Mouse (Mus musculus): ENCODE measurements around the gene Kcnd3. TPM values are rescaled to one million over a fixed set of nuclear protein-coding genes. Genes with fewer than 3 reads are reported as not detected.

Kcnd3 gene
- total RNA-seq, 2 experiments from 2014 or later: 0.70 to 0.88 TPM

DNA sequence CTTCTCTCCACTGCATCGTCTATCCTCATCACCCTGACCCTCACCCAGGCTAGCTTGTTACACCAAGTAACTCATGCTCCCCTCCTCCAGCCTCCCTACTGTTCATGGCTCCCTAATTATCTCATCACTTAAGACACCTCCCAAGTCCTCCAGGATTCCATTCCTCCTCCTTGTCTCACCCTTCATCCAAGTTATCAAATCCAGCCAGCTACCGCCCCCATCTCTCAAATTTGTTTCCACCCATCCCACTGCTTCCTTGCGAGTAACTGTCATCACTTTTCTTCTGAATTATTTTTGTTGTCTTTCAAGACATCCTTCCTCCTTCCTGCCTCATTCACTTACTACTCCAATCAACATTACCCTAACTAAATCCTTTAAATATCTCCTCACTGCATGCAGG, 126.2 kb downstream of the Kcnd3 start:
- no peak for DNase-seq (ENCODE audit: low spot score in 2 of 2)

- DNase-seq (ENCODE audit: low spot score in 2 of 2): no peak
These were observed 129.0 kb downstream of the Kcnd3 start for GRCm38 (mm10) chr3:105581119-105581518.

DNA sequence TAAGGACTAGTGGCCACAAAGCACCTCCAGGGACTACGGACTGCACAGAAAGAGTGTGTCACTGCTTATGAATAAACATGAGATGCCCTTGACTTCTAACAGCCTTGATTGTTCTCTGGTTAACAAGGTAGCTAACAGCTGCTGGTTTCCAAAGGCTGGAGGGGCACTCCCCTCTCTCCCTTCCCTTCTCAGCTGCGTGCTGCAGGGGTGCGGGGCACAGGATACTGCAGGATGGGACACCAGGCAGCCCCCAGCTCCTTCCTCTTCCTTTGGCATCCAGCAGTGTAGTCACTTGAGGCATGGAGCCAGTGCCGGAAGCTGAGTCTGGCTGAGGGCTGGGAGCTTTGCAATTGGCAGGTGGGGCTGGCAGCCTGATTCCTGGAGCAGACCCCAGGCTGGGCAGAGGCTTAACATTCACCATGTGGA, 133.6 kb downstream of the Kcnd3 start:
- DNase-seq (ENCODE audit: low spot score in 2 of 2): no peak

DNA sequence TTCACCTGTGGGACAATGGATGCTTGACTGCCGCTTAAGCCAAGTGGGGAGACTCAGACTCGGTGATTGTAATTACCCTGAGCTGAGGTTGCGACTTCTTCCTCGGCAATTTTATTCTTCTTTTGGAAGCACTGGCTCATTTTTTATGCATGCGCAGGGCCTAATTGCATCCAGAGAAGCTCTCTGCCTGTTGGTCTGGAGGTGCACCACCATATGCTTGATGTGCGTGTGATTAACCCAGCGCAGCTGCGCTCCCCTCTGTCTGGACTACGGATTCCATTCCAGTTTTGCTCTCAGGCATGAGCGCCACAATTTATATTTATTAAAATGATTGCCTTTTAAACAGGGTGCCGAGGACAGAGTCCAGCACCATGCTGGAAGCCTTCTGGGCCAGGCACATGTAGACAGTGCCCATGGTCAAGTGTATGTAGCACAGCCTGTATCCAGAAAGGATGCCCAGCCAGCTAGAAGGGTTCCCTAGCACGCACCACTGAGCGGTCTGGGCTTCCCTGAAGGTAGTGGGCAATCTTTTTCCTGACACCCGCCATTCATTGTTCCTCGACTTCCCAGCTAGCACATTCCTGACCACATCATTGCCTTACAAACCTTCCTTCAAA, 138.0 kb downstream of the Kcnd3 start:
- no peak for DNase-seq (ENCODE audit: low spot score in 2 of 2)

GRCm38 (mm10) chr3:105591766-105592165, 139.6 kb downstream of the Kcnd3 start:
- DNase-seq (ENCODE audit: low spot score in 2 of 2): no peak

GRCm38 (mm10) chr3:105592246-105592645, 140.1 kb downstream of the Kcnd3 start:
- DNase-seq (ENCODE audit: low spot score in 2 of 2): no peak

DNA sequence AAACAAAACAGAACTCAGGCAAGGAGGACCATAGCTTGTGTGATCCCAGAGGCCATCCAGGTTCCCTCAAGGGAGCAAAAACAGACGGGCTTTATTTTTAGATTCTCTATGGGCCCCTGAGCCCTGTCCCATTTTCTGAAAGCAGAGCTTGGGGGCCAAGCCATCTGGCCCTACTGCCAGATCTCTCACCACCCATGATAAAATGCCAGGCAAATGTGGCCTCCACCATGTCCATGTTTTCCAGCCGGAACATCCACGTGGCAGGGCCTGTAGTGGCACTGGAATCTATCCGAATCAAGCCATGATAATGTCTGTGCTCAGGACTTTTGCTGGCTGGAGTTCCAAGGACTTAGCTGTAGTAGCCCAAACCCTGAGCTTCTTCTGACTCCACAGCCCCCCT, 148.4 kb downstream of the Kcnd3 start:
- DNase-seq (ENCODE audit: low spot score in 2 of 2): no peak

DNA sequence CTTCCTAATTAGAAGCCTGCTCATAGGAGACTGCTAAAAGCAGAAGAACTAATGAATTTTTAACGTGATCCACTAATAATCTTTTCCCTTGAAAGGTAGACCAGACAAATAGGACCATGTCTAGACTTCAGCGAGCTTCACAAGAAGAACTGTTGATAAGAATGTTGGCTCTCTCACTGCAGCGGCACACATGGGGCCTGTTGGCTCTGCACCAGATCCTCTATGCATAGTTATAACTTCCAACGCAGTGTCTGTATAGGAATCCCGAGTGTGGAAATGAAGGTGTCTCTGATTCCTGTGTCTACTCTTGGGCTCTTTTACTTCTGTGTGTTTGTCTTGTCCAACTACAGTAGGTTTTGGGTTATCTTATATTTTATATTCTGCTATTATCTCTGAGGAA, 150.8 kb downstream of the Kcnd3 start:
- no peak for DNase-seq (ENCODE audit: low spot score in 2 of 2)

DNA sequence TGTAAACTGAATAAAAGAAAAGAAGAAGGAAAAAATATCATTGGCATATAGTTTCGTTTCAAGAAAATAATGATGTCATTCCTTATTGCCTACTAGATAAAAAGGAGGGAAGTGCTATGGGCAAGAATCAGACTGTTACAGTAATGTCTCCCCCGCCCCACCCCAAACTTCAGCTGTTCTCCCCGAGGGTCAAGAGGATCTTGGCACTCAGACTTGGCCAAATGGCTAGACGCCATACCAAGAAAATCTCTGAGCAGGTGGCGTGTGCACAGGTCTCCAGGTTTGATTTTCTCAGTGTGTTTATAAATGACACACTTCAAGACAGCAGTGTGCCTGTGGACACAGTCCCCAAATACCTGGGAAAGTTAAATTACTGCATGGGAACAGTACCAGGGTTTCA, 153.6 kb downstream of the Kcnd3 start:
- DNase-seq (ENCODE audit: low spot score in 2 of 2): no peak

- no peak for DNase-seq (ENCODE audit: low spot score in 2 of 2)
These were observed 156.7 kb downstream of the Kcnd3 start for GRCm38 (mm10) chr3:105608857-105609256.

- no peak for DNase-seq (ENCODE audit: low spot score in 2 of 2)
These were observed 159.6 kb downstream of the Kcnd3 start for GRCm38 (mm10) chr3:105611531-105612422.

DNA sequence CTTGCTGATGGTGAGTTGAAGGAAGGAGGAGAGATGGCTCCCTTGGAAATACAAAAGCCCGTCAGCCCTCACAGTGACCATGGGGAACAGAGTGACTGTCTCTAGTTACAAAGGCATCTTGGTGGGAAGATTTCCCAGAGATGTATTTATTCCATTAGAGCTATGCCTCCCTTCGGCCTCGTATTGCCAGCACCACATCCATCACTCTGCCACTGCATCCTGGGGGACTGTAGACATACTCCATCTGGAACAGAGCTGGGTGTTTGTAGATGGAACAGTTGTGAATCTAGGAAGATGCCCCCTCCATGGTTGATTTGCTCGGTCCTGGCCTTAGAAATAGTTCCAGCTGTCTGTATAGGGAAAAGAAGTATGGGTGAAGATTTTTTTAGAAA, 160.3 kb downstream of the Kcnd3 start:
- DNase-seq (ENCODE audit: low spot score in 2 of 2): no peak

DNA sequence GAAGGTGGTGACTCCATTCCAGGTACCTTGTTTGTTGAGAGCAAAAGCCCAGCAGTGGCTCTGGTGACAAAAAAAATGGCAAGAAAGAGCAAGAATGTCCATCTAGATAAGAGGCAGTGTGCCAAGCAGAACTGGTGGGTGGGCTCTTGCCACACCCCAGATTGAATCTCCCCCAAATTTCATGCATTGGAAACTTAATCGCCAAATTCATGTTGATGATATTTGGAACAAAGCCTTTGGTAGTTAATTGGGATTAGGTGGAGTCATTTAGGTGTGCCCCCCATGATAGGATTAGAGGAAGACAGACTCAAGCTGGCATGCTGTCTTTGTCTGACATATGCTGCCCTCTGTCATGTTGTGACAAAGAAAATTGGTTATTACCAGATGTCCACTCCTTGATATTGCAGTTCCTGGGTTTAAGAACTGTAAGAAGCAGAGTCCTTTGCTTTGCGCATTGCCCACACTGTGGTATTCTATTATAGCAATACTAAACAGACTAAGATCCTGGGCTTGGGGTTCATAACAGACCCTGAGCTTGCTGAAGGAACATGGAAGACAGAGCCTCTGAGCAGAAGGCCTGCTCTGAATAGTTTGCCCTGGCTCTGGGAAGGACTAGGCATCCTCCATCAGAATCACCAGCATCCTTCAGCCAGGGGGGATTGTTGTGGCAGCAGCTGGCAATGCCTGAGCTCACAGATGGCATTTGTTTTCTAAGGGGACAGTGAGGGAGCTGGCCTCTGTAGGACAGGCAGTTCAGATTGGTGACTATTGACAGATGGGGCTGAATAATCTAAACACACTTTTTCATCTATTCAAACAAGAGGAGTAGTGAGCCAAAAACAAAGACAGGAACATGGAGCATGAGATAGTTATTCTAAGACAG, 165.0 kb downstream of the Kcnd3 start:
- no peak for DNase-seq (ENCODE audit: low spot score in 2 of 2)

- no peak for DNase-seq (ENCODE audit: low spot score in 2 of 2)
These were observed 169.0 kb downstream of the Kcnd3 start for GRCm38 (mm10) chr3:105621154-105621553.

GRCm38 (mm10) chr3:105623137-105623536, 171.0 kb downstream of the Kcnd3 start:
- no peak for DNase-seq (ENCODE audit: low spot score in 2 of 2)

- no peak for DNase-seq (ENCODE audit: low spot score in 2 of 2)
These were observed 173.8 kb downstream of the Kcnd3 start for GRCm38 (mm10) chr3:105625961-105626360.

DNA sequence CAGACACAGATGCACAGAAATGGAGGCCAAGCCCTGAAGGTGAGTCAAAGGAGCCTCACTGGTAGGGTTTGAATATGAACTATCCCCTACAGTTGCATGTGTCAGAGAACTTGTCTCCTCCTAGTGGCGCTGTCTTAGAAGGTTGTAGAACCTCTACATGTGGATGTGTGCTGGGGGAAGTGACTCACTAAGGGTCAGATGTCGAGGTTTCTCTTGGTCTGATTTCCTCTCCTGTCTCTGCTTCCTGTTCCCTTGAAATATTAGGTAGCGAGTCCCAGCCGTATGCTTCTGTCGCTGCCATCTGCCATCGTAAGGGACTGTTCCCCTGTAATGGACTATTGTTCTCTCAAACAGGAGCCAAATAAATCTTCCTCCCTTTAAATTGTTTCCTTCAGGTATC, 175.1 kb downstream of the Kcnd3 start:
- no peak for DNase-seq (ENCODE audit: low spot score in 2 of 2)

- DNase-seq (ENCODE audit: low spot score in 2 of 2): no peak
These were observed 180.2 kb downstream of the Kcnd3 start for GRCm38 (mm10) chr3:105632296-105632695.

- DNase-seq (ENCODE audit: low spot score in 2 of 2): no peak
These were observed 180.9 kb downstream of the Kcnd3 start for GRCm38 (mm10) chr3:105633021-105633420.

GRCm38 (mm10) chr3:105642186-105642585, 190.1 kb downstream of the Kcnd3 start:
- no peak for DNase-seq (ENCODE audit: low spot score in 2 of 2)

DNA sequence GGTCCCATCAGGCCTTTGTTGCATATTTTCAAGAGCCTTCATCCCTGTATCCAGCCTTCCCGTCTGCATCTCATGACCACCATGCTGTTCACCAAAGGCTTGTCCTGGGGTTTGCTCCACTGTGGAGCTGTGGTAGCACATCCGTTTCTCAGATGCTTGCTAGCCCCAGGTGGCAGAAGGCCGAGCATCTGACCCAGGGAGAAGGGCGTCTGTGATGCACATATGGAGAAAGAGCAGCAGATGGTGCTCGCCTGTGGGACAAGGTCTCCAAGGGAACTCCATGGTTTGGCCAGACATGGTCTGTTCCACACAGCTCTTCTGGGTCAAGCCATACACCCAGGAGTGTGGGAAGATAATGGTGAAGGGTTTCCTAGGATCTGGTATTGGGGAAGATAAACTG, 191.4 kb downstream of the Kcnd3 start:
- DNase-seq (ENCODE audit: low spot score in 2 of 2): no peak

Data from gastrocnemius, postnatal 4 days (tissue).